Comparison of ENCODE assay signal across 9 mouse cellular contexts in genomic region chr7:136047364-136047945, GRCm38 (mm10).
DNase-seq lines count a peak whose midpoint lies in the region; ATAC-seq lines count a peak whose summit lies in the region.
"Had no signal": no experiment of that assay in that cellular context is flagged by ENCODE, and none has a peak within 500 bp of the region (broad histone marks: within the 10 kb centered on the region; RNA-seq: fewer than 3 reads in every experiment).

No protein-coding gene starts in this region.

- no peak overlapping the region for H3K9ac ChIP-seq in embryonic facial prominence, embryonic 14.5 days (ENCODE audit: low read depth, low read length)
- no peak overlapping the region for H3K9ac ChIP-seq in intestine, embryonic 16.5 days (ENCODE audit: low read depth, low read length)
- H3K9ac ChIP-seq in neural tube, embryonic 11.5 days (ENCODE audit: low read length) = no peak overlapping the region

- peaks cover 57% of the 10 kb centered on the region for H3K4me1 ChIP-seq in embryonic facial prominence, embryonic 14.5 days (ENCODE audit: control insufficient read depth, insufficient read depth, low read length)
- H3K4me1 ChIP-seq in intestine, embryonic 16.5 days (ENCODE audit: control insufficient read depth, insufficient read depth, low read length) = peaks cover 9% of the 10 kb centered on the region
- peaks cover 23% of the 10 kb centered on the region for H3K4me1 ChIP-seq in neural tube, embryonic 11.5 days (ENCODE audit: control insufficient read depth, insufficient read depth, low read length)

- 22% methylated on average over 7 of the region's 7 CpGs for WGBS in embryonic facial prominence, embryonic 14.5 days
- 39% methylated on average over 7 of the region's 7 CpGs for WGBS in intestine, embryonic 16.5 days
- 21% methylated on average over 7 of the region's 7 CpGs for WGBS in neural tube, embryonic 11.5 days

- no peaks in the 10 kb centered on the region for H3K9me3 ChIP-seq in embryonic facial prominence, embryonic 14.5 days (ENCODE audit: control insufficient read depth, low read length)
- H3K9me3 ChIP-seq in intestine, embryonic 16.5 days (ENCODE audit: control insufficient read depth, low read length) = no peaks in the 10 kb centered on the region
- H3K9me3 ChIP-seq in neural tube, embryonic 11.5 days (ENCODE audit: control insufficient read depth, low read length) = no peaks in the 10 kb centered on the region

- H3K4me3 ChIP-seq in embryonic facial prominence, embryonic 14.5 days (ENCODE audit: low read depth, low read length) = no peak overlapping the region
- no peak overlapping the region for H3K4me3 ChIP-seq in intestine, embryonic 16.5 days (ENCODE audit: low read length)
- H3K4me3 ChIP-seq in neural tube, embryonic 11.5 days (ENCODE audit: low read depth, low read length) = no peak overlapping the region

- H3K27ac ChIP-seq in embryonic facial prominence, embryonic 14.5 days (replicated peaks; ENCODE audit: low read depth, low read length) = peak overlapping the region; percentile 84
- 0 out of 2 replicates have a peak overlapping the region, but pooled peaks have one; percentile 26 for H3K27ac ChIP-seq in intestine, embryonic 16.5 days (ENCODE audit: low read length)
- H3K27ac ChIP-seq in neural tube, embryonic 11.5 days (ENCODE audit: low read depth, low read length) = peak overlapping the region; percentile 85

- H3K27me3 ChIP-seq in embryonic facial prominence, embryonic 14.5 days (replicated peaks; ENCODE audit: control insufficient read depth, insufficient read depth, low read length) = no peaks in the 10 kb centered on the region
- H3K27me3 ChIP-seq in intestine, embryonic 16.5 days (replicated peaks; ENCODE audit: control insufficient read depth, insufficient read depth, low read length) = no peaks in the 10 kb centered on the region
- no peaks in the 10 kb centered on the region for H3K27me3 ChIP-seq in neural tube, embryonic 11.5 days (ENCODE audit: control insufficient read depth, insufficient read depth, low read length)

- peak; percentile 50; the same call in 1 of the 2 replicates for ATAC-seq in embryonic facial prominence, embryonic 14.5 days (ENCODE audit: low read depth)
- peak; percentile 23; the same call in 1 of the 2 replicates for ATAC-seq in intestine, embryonic 16.5 days
- ATAC-seq in neural tube, embryonic 11.5 days (ENCODE audit: insufficient read depth, low FRiP score, low TSS enrichment) = peak; percentile 65

- no peaks in the 10 kb centered on the region for H3K36me3 ChIP-seq in embryonic facial prominence, embryonic 14.5 days (ENCODE audit: control insufficient read depth, insufficient read depth, low read length)
- no peaks in the 10 kb centered on the region for H3K36me3 ChIP-seq in intestine, embryonic 16.5 days (ENCODE audit: control insufficient read depth, insufficient read depth, low read length)
- H3K36me3 ChIP-seq in neural tube, embryonic 11.5 days (ENCODE audit: control insufficient read depth, insufficient read depth, low read length) = no peaks in the 10 kb centered on the region

- peak; percentile 12 for DNase-seq in kidney, adult 18-20 months
- no peak for DNase-seq in kidney, adult 8-10 months
- DNase-seq in embryonic facial prominence, embryonic 14.5 days (ENCODE audit: low spot score) = peak; percentile 85
- DNase-seq in neural tube, embryonic 11.5 days (ENCODE audit: low spot score) = peak; percentile 57
- no peak for DNase-seq in spleen, postnatal 36 days (ENCODE audit: low spot score in 2 of 2)
- no peak for DNase-seq in adrenal gland, adult 2 months
- no peak for DNase-seq in lung, postnatal 4 days
- DNase-seq: lung, adult 18-20 months had no signal

- H3K4me2 ChIP-seq in embryonic facial prominence, embryonic 14.5 days (ENCODE audit: low read depth, low read length) = peak overlapping the region; percentile 16; the same call in 1 of the 2 replicates
- no peak overlapping the region for H3K4me2 ChIP-seq in intestine, embryonic 16.5 days (ENCODE audit: low read depth, low read length)
- H3K4me2 ChIP-seq in neural tube, embryonic 11.5 days (ENCODE audit: low read depth) = no peak overlapping the region

Comparison
In these comparisons a context has a peak if more than half of its experiments do, and no peak if none do; other contexts are left out.
1. DNase-seq: peak in kidney, adult 18-20 months (single experiment), embryonic facial prominence, embryonic 14.5 days (single experiment) and neural tube, embryonic 11.5 days (single experiment); none in kidney, adult 8-10 months (0 of 2), spleen, postnatal 36 days (0 of 2), adrenal gland, adult 2 months (single experiment) and lung, postnatal 4 days (0 of 2).
2. H3K27ac ChIP-seq: peak in every context shown above with its lines; median percentile 85 in neural tube, embryonic 11.5 days; 84 in embryonic facial prominence, embryonic 14.5 days; 26 in intestine, embryonic 16.5 days.
3. Peak in every context shown above with its lines, with median percentiles within 50 percentile points of each other: ATAC-seq.